Comparison of ENCODE assay signal across 8 mouse cellular contexts in genomic region chr7:80457241-80457640, GRCm38 (mm10). TPM values are rescaled to one million over a fixed set of nuclear protein-coding genes. Genes with fewer than 3 reads are reported as not detected.
DNase-seq lines count a peak whose midpoint lies in the region; ATAC-seq and TF ChIP-seq lines count a peak whose summit lies in the region.
"Had no signal": no experiment of that assay in that cellular context is flagged by ENCODE, and none has a peak within 500 bp of the region (broad histone marks: within the 10 kb centered on the region; RNA-seq: fewer than 3 reads in every experiment).

No protein-coding gene starts in this region.

- ATAC-seq in frontal cortex, adult (ENCODE audit: low TSS enrichment) = no peak

- no peak for TF ChIP-seq CTCF in lung, adult 2 months (IDR thresholded peaks at IDR 0.05; ENCODE audit: insufficient read depth, low read length)

- DNase-seq in ovary, postnatal 36 days (ENCODE audit: low spot score) = peak; percentile 48
- no peak for DNase-seq in ovary, adult 18-20 months (ENCODE audit: low spot score)
- DNase-seq in gastrocnemius, postnatal 36 days = peak; percentile 61 to 72
- DNase-seq in lung, adult 2 months = peak; percentile 43
- no peak for DNase-seq in right cerebral cortex, adult 2 months (ENCODE audit: low spot score in 2 of 2)
- no peak for DNase-seq in cerebellum, postnatal 25 days

- 41% methylated on average over 6 of the region's 6 CpGs for WGBS in lung, adult 2 months

- H3K4me1 ChIP-seq in lung, adult 2 months (ENCODE audit: control insufficient read depth, insufficient read depth, low read length) = peaks cover 5% of the 10 kb centered on the region; the same call in 1 of the 2 replicates
- H3K4me1 ChIP-seq: hindbrain, embryonic 15.5 days had no signal

- intact Hi-C loops in gastrocnemius, postnatal 36 days (cut with DNase I) = no loop called here

- no peak for TF ChIP-seq POLR2A in lung, adult 2 months (IDR thresholded peaks at IDR 0.05; ENCODE audit: borderline replicate concordance, extremely low read depth, low read depth, low read length)

- no peak overlapping the region for H3K4me3 ChIP-seq in lung, adult 2 months (replicated peaks; ENCODE audit: extremely low read depth, low read depth, low read length)
- H3K4me3 ChIP-seq: hindbrain, embryonic 15.5 days had no signal

RNA-seq across cellular contexts. Expression of gene Furin, which starts 52.0 kb away (rescaled TPM):
- total RNA-seq in gastrocnemius, postnatal 36 days (2021) = 10 to 100 TPM; 40.7 to 48.6 TPM
- polyA plus RNA-seq in lung, adult 2 months (2012; rRNA removed) = 106 and 114 TPM in 2 replicates

Comparison
In these comparisons a context has a peak if more than half of its experiments do, and no peak if none do; other contexts are left out.
1. DNase-seq: peak in ovary, postnatal 36 days (single experiment), gastrocnemius, postnatal 36 days (2 of 2) and lung, adult 2 months (single experiment); none in ovary, adult 18-20 months (single experiment), right cerebral cortex, adult 2 months (0 of 2) and cerebellum, postnatal 25 days (0 of 2).